Mouse (Mus musculus) hindbrain, embryonic 16.5 days (tissue): ENCODE data around the gene Iqsec1. TPM values are rescaled to one million over a fixed set of nuclear protein-coding genes. Genes with fewer than 3 reads are reported as not detected.

ENCODE experiments used
- ATAC-seq: fragments of 200-750 bp; cut with Nextera tagmentation; 2 replicates; pipeline ENCODE4 v1.8.0; 2017; ENCODE audit warnings: moderate TSS enrichment, moderate library complexity
- H3K27ac ChIP-seq: fragments of 300-500 bp; sonication (generic); 2 replicates; pipeline ENCODE4 v1.5.1; 2014; ENCODE audit warnings: low read depth, mild to moderate bottlenecking, control low read depth, low read length, moderate library complexity
- H3K27me3 ChIP-seq: fragments of 300-500 bp; sonication (generic); replicated peaks from 2 replicates; pipeline ENCODE4 v1.6.1; 2014; ENCODE audit warnings: low read length; ENCODE audit not compliant: control insufficient read depth, insufficient read depth
- H3K36me3 ChIP-seq: fragments of 300-500 bp; sonication (generic); 2 replicates; pipeline ENCODE4 v1.6.1; 2014; ENCODE audit warnings: mild to moderate bottlenecking, low read length, moderate library complexity, mixed read lengths; ENCODE audit not compliant: control insufficient read depth, insufficient read depth
- H3K4me1 ChIP-seq: fragments of 300-500 bp; sonication (generic); 2 replicates; pipeline ENCODE4 v1.6.1; 2014; ENCODE audit warnings: low read depth, low read length; ENCODE audit not compliant: control insufficient read depth, insufficient read depth
- H3K4me2 ChIP-seq: fragments of 300-500 bp; sonication (generic); 2 replicates; pipeline ENCODE4 v1.6.1; 2014; ENCODE audit warnings: mild to moderate bottlenecking, low read length, control low read depth, moderate library complexity
- H3K4me3 ChIP-seq: fragments of 300-500 bp; sonication (generic); 2 replicates; pipeline ENCODE4 v1.5.1; 2014; ENCODE audit warnings: mild to moderate bottlenecking, low read length, control low read depth, moderate library complexity
- H3K9ac ChIP-seq: fragments of 300-500 bp; sonication (generic); 2 replicates; pipeline ENCODE4 v1.6.1; 2014; ENCODE audit warnings: low read depth, mild to moderate bottlenecking, control low read depth, low read length, moderate library complexity
- H3K9me3 ChIP-seq: fragments of 300-500 bp; sonication (generic); 2 replicates; pipeline ENCODE4 v1.6.1; 2014; ENCODE audit warnings: mild to moderate bottlenecking, low read length, moderate library complexity; ENCODE audit not compliant: control insufficient read depth
- WGBS: fragments of 180-500 bp; shearing (Covaris S2); extraction: QIAGEN DNeasy Blood & Tissue Kit; methylation state at CpG from one replicate; pipeline ENCODE4 v1.1.7; 2014; 5-methylcytosine and 5-hydroxymethylcytosine counted together
- polyA plus RNA-seq: library from polyadenylated mRNA; unstranded; fragments of >200 nt; fragmentation: Nextera tagmentation; extraction: Ambion mirVana; gene quantifications from 2 replicates; pipeline ENCODE4 v1.2.1, GENCODE M21; 2015

Gene Iqsec1
- polyA plus RNA-seq, 1 experiment from 2014 or later: 25.8 TPM

DNA sequence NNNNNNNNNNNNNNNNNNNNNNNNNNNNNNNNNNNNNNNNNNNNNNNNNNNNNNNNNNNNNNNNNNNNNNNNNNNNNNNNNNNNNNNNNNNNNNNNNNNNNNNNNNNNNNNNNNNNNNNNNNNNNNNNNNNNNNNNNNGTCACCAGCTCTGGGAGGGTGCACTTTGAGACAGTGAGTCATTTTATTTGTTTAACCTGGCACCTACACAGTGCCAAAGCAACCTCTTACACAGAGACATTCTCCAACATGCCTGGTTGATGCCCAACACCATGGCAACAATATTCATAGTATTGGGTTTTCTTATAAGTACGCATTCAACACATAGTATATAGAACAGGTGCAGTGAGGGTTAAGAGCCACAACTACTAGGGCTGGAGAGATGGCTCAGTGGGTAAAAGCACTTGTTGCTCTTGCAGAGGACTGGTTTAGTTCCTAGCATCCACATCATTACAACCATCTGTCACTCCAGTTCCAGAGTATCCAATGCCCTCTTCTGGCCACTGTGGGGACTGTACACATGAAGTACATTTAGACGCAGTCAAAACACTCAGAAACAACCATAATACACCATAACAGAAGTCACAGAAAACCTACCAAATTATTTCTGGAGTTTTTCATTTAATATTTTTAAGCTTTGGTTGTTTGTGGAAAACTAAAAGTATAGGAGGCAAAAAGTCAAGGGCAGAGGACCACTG is 191.4 kb downstream of the Iqsec1 start:
- no peaks in the 10 kb centered on the region for H3K9me3 ChIP-seq
- H3K36me3 ChIP-seq: no peaks in the 10 kb centered on the region
- no peak overlapping the region for H3K27ac ChIP-seq
- WGBS: 92% methylated on average over 2 of the region's 2 CpGs
- H3K4me3 ChIP-seq: no peak overlapping the region
- H3K9ac ChIP-seq: no peak overlapping the region
- peaks cover 3% of the 10 kb centered on the region for H3K4me1 ChIP-seq
- no peaks in the 10 kb centered on the region for H3K27me3 ChIP-seq
- no peak for ATAC-seq
- H3K4me2 ChIP-seq: no peak overlapping the region

DNA sequence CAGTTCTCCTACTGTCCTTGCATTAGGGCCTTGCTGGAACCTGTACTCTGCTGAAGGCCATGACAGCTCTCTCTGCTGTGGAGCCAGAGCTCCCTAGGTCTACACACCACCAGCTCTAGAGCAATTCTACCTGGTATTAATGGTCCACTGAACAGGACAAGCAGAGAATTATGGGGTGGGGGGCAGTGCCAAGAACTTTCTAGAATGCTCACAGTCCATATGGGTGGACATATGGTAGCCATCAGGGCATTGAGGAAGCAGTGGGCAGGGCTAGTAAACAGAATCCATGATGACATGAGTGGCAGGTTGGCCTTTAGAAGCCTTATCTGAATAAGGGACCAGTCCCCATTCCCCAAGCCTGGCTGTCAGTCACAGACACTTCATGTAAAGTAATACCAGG is 197.6 kb downstream of the Iqsec1 start:
- no peak for ATAC-seq
- no peak overlapping the region for H3K4me2 ChIP-seq
- H3K4me1 ChIP-seq: peaks cover 15% of the 10 kb centered on the region
- no peak overlapping the region for H3K27ac ChIP-seq
- no peaks in the 10 kb centered on the region for H3K9me3 ChIP-seq
- no peak overlapping the region for H3K9ac ChIP-seq
- H3K4me3 ChIP-seq: no peak overlapping the region
- H3K27me3 ChIP-seq: no peaks in the 10 kb centered on the region
- H3K36me3 ChIP-seq: no peaks in the 10 kb centered on the region

DNA sequence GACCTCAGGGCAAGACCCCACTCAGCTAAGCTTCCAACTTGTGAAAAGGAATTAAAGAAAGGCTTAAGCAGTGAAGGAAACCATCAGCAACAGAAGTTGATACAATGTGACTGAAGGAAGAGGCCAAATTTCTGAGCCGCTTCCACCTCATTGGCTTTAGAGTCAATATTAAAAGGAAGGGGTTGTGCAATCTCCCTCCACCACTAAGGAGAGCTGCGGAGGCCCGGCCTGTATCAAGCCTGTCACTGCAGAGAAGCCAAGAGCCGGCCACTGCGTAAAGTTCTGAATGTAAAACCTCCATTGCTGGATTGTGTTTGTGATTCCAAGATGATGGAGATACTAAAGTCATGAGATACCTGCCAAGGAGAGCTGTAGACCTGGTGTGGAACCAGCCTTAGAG is 199.0 kb downstream of the Iqsec1 start:
- peaks cover 20% of the 10 kb centered on the region for H3K4me1 ChIP-seq
- no peak overlapping the region for H3K4me2 ChIP-seq
- no peaks in the 10 kb centered on the region for H3K36me3 ChIP-seq
- no peaks in the 10 kb centered on the region for H3K9me3 ChIP-seq
- 66% methylated on average over 5 of the region's 5 CpGs for WGBS
- no peak overlapping the region for H3K27ac ChIP-seq
- H3K27me3 ChIP-seq: no peaks in the 10 kb centered on the region
- no peak for ATAC-seq
- no peak overlapping the region for H3K9ac ChIP-seq
- H3K4me3 ChIP-seq: no peak overlapping the region

- 93% methylated on average over 3 of the region's 3 CpGs for whole genome bisulfite sequencing
- H3K4me1 ChIP-seq: peaks cover 38% of the 10 kb centered on the region
- no peaks in the 10 kb centered on the region for H3K36me3 ChIP-seq
- ATAC-seq: no peak
- no peaks in the 10 kb centered on the region for H3K27me3 ChIP-seq
- H3K27ac ChIP-seq: peak overlapping the region; percentile 60; the same call in 1 of the 2 replicates
- H3K9me3 ChIP-seq: no peaks in the 10 kb centered on the region
- no peak overlapping the region for H3K4me2 ChIP-seq
- H3K9ac ChIP-seq: no peak overlapping the region
- no peak overlapping the region for H3K4me3 ChIP-seq
These were observed 200.9 kb downstream of the Iqsec1 start for GRCm38 (mm10) chr6:90787587-90787986.

- 30% methylated on average over 6 of the region's 6 CpGs for WGBS
- H3K27me3 ChIP-seq: no peaks in the 10 kb centered on the region
- H3K27ac ChIP-seq: peak overlapping the region; percentile 60
- no peak for ATAC-seq
- H3K4me1 ChIP-seq: peaks cover 43% of the 10 kb centered on the region
- H3K36me3 ChIP-seq: no peaks in the 10 kb centered on the region
- no peak overlapping the region for H3K9ac ChIP-seq
- H3K4me2 ChIP-seq: no peak overlapping the region
- H3K4me3 ChIP-seq: no peak overlapping the region
- H3K9me3 ChIP-seq: no peaks in the 10 kb centered on the region
These were observed 201.4 kb downstream of the Iqsec1 start for GRCm38 (mm10) chr6:90787036-90787435.

DNA sequence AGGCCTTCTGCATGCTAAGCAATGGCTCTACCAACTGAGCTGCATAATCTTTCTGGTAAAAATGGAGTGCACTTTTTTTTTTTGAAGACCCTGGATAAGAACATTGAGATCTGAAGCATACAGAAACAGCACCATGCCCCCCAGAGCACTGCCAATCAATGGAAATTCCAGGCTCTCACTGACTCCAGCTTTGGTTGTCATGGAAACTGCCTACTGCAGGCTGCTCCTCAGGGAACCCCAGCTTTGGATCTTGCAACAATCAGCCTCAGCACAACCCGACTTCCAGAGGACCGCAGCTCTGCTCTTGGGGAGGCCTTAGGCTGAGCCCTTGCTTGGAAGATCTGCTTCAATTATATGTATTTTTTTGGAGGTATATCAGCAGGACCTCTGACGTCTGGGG is 201.9 kb downstream of the Iqsec1 start:
- Histone ChIP-seq H3K9ac (no peak overlapping the region), H3K4me1 (peaks cover 48% of the 10 kb centered on the region), H3K36me3 (no peaks in the 10 kb centered on the region), H3K4me3 (no peak overlapping the region), H3K9me3 (no peaks in the 10 kb centered on the region), H3K27ac (peak overlapping the region; percentile 60), H3K27me3 (no peaks in the 10 kb centered on the region), H3K4me2 (no peak overlapping the region)
- peak; percentile 12; the same call in 1 of the 2 replicates for ATAC-seq
- WGBS: 11% methylated on average over 3 of the region's 3 CpGs

- no peak overlapping the region for H3K4me2 ChIP-seq
- ATAC-seq: peak; percentile 32
- no peaks in the 10 kb centered on the region for H3K9me3 ChIP-seq
- no peak overlapping the region for H3K4me3 ChIP-seq
- peaks cover 67% of the 10 kb centered on the region for H3K4me1 ChIP-seq
- WGBS: 22% methylated on average over 4 of the region's 4 CpGs
- no peaks in the 10 kb centered on the region for H3K27me3 ChIP-seq
- H3K9ac ChIP-seq: peak overlapping the region; percentile 11; the same call in 1 of the 2 replicates
- H3K27ac ChIP-seq: peak overlapping the region; percentile 92
- H3K36me3 ChIP-seq: no peaks in the 10 kb centered on the region
These were observed 204.5 kb downstream of the Iqsec1 start for GRCm38 (mm10) chr6:90783945-90784344.

DNA sequence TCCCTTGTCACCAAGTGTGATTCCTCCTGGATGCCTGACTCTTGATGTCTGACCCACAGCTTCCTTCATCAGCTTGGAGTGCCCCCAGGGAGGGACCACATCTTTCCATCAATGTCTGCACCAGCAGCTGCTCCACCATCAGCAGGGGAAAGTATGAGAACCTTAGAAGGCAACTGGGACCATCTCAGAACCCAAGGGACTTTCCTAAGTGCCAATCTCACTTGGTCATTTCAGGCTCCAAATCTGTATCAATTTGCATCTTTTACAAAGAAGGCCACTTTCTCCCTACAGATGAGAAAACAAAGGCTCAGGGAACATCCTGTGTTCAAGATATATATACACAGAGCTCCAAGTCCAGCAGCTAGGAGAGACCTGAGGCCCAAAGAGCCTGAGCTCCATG is 205.3 kb downstream of the Iqsec1 start:
- Histone ChIP-seq H3K4me1 (peaks cover 68% of the 10 kb centered on the region), H3K36me3 (no peaks in the 10 kb centered on the region), H3K4me2 (no peak overlapping the region), H3K9ac (no peak overlapping the region), H3K27ac (peak overlapping the region; percentile 92), H3K4me3 (no peak overlapping the region), H3K9me3 (no peaks in the 10 kb centered on the region), H3K27me3 (no peaks in the 10 kb centered on the region)
- ATAC-seq: no peak

GRCm38 (mm10) chr6:90781921-90782770 is 206.3 kb downstream of the Iqsec1 start:
- Histone ChIP-seq H3K4me3 (peak overlapping the region; percentile 17), H3K36me3 (no peaks in the 10 kb centered on the region), H3K4me2 (peak overlapping the region; percentile 50), H3K9me3 (no peaks in the 10 kb centered on the region), H3K27me3 (no peaks in the 10 kb centered on the region), H3K4me1 (peaks cover 65% of the 10 kb centered on the region), H3K27ac (peak overlapping the region; percentile 92), H3K9ac (peak overlapping the region; percentile 63)
- WGBS: 10% methylated on average over 19 of the region's 19 CpGs
- peak; percentile 72 for ATAC-seq
